Mouse (Mus musculus) liver, embryonic 14.5 days (tissue): ENCODE data around the gene Fam71f1.

ENCODE experiments used
- CTCF ChIP-seq: IDR thresholded peaks from 2 replicates; pipeline ENCODE4 v1.5.1; 2016; ENCODE audit warnings: antibody characterized with exemption, low read depth, control low read depth
- EP300 ChIP-seq: IDR thresholded peaks from 2 replicates; pipeline ENCODE4 v1.6.1; 2016; ENCODE audit warnings: antibody characterized with exemption, low read depth

- TF ChIP-seq CTCF (no peak), EP300 (no peak)
Observed at GRCm38 (mm10) chr6:29377386-29377785, 58.4 kb downstream of the Fam71f1 start.
